Mouse (Mus musculus) erythroblast, embryonic 14.5 days (primary cell): ENCODE results near the gene Tmeff1.

Experiments
- GATA1 ChIP-seq: IDR thresholded peaks from 2 replicates; pipeline ENCODE4 v1.6.1; 2012; ENCODE audit warnings: low read length, inconsistent platforms, mixed read lengths
- TAL1 ChIP-seq: IDR thresholded peaks from 3 replicates; pipeline ENCODE4 v1.6.1; 2012; ENCODE audit warnings: low read length, inconsistent platforms, mixed read lengths

- TF ChIP-seq TAL1 (no peak), GATA1 (no peak)
Measured at GRCm38 (mm10) chr4:48617201-48617600, 32.2 kb downstream of the Tmeff1 start.
